Mouse (Mus musculus): ENCODE measurements at regions not wholly inside any gene's neighbourhood (a gene's known extent, or its start where the extent isn't known, plus 50 kb on each side); places are given as distances from the start of the nearest gene placed in this dataset.

- no peak overlapping the region for H3K4me2 ChIP-seq (ENCODE audit: low read length)
- no peaks in the 10 kb centered on the region for H3K27me3 ChIP-seq (ENCODE audit: control insufficient read depth, insufficient read depth, low read length)
- no peak overlapping the region for H3K27ac ChIP-seq (replicated peaks; ENCODE audit: low read depth, low read length)
- H3K9me3 ChIP-seq (ENCODE audit: control insufficient read depth, low read length): no peaks in the 10 kb centered on the region
- H3K4me1 ChIP-seq (ENCODE audit: control insufficient read depth, insufficient read depth, low read length): no peaks in the 10 kb centered on the region
- 83% methylated on average over 1 of the region's 1 CpGs for WGBS
- no peaks in the 10 kb centered on the region for H3K36me3 ChIP-seq (ENCODE audit: control insufficient read depth, insufficient read depth, low read length)
- H3K4me3 ChIP-seq (replicated peaks; ENCODE audit: low read depth, low read length): no peak overlapping the region
- H3K9ac ChIP-seq (replicated peaks; ENCODE audit: low read length): no peak overlapping the region
- DNase-seq: no peak
- no peak for ATAC-seq (ENCODE audit: low FRiP score, low TSS enrichment)
These were observed 65.6 kb downstream of the En1 start for GRCm38 (mm10) chr1:120667776-120668175.

GRCm38 (mm10) chr1:120683532-120684245 lies 81.5 kb downstream of the En1 start:
- Histone ChIP-seq H3K4me2 (ENCODE audit: low read length) (no peak overlapping the region), H3K27ac (replicated peaks; ENCODE audit: low read depth, low read length) (no peak overlapping the region), H3K4me1 (ENCODE audit: control insufficient read depth, insufficient read depth, low read length) (no peaks in the 10 kb centered on the region), H3K4me3 (replicated peaks; ENCODE audit: low read depth, low read length) (no peak overlapping the region), H3K27me3 (ENCODE audit: control insufficient read depth, insufficient read depth, low read length) (no peaks in the 10 kb centered on the region), H3K36me3 (ENCODE audit: control insufficient read depth, insufficient read depth, low read length) (no peaks in the 10 kb centered on the region), H3K9me3 (ENCODE audit: control insufficient read depth, low read length) (no peaks in the 10 kb centered on the region), H3K9ac (replicated peaks; ENCODE audit: low read length) (no peak overlapping the region)
- 71% methylated on average over 11 of the region's 12 CpGs for WGBS
- ATAC-seq (ENCODE audit: low FRiP score, low TSS enrichment): no peak
- DNase-seq: no peak

- Histone ChIP-seq H3K27me3 (ENCODE audit: control insufficient read depth, insufficient read depth, low read length) (no peaks in the 10 kb centered on the region), H3K36me3 (ENCODE audit: control insufficient read depth, insufficient read depth, low read length) (no peaks in the 10 kb centered on the region), H3K4me1 (ENCODE audit: control insufficient read depth, insufficient read depth, low read length) (no peaks in the 10 kb centered on the region), H3K27ac (replicated peaks; ENCODE audit: low read depth, low read length) (no peak overlapping the region), H3K4me3 (replicated peaks; ENCODE audit: low read depth, low read length) (no peak overlapping the region), H3K4me2 (ENCODE audit: low read length) (no peak overlapping the region), H3K9ac (replicated peaks; ENCODE audit: low read length) (no peak overlapping the region), H3K9me3 (ENCODE audit: control insufficient read depth, low read length) (no peaks in the 10 kb centered on the region)
- ATAC-seq (ENCODE audit: low FRiP score, low TSS enrichment): peak; percentile 64; the same call in 1 of the 2 replicates
- peak; percentile 58 for DNase-seq
- WGBS: 41% methylated on average over 6 of the region's 6 CpGs
These were observed 83.5 kb downstream of the En1 start for GRCm38 (mm10) chr1:120685650-120686244.

GRCm38 (mm10) chr1:120691571-120691970 lies 89.4 kb downstream of the En1 start:
- Histone ChIP-seq H3K9me3 (ENCODE audit: control insufficient read depth, low read length) (no peaks in the 10 kb centered on the region), H3K27ac (replicated peaks; ENCODE audit: low read depth, low read length) (no peak overlapping the region), H3K27me3 (ENCODE audit: control insufficient read depth, insufficient read depth, low read length) (no peaks in the 10 kb centered on the region), H3K9ac (replicated peaks; ENCODE audit: low read length) (no peak overlapping the region), H3K4me1 (ENCODE audit: control insufficient read depth, insufficient read depth, low read length) (no peaks in the 10 kb centered on the region), H3K4me2 (ENCODE audit: low read length) (no peak overlapping the region), H3K4me3 (replicated peaks; ENCODE audit: low read depth, low read length) (no peak overlapping the region), H3K36me3 (ENCODE audit: control insufficient read depth, insufficient read depth, low read length) (no peaks in the 10 kb centered on the region)
- no peak for ATAC-seq (ENCODE audit: low FRiP score, low TSS enrichment)
- no peak for DNase-seq
- 90% methylated on average over 2 of the region's 2 CpGs for WGBS

- Histone ChIP-seq H3K9me3 (ENCODE audit: control insufficient read depth, low read length) (peaks cover 5% of the 10 kb centered on the region; the same call in 1 of the 2 replicates), H3K27ac (replicated peaks; ENCODE audit: low read depth, low read length) (no peak overlapping the region), H3K36me3 (ENCODE audit: control insufficient read depth, insufficient read depth, low read length) (no peaks in the 10 kb centered on the region), H3K9ac (replicated peaks; ENCODE audit: low read length) (no peak overlapping the region), H3K27me3 (ENCODE audit: control insufficient read depth, insufficient read depth, low read length) (no peaks in the 10 kb centered on the region), H3K4me1 (ENCODE audit: control insufficient read depth, insufficient read depth, low read length) (no peaks in the 10 kb centered on the region), H3K4me2 (ENCODE audit: low read length) (no peak overlapping the region), H3K4me3 (replicated peaks; ENCODE audit: low read depth, low read length) (no peak overlapping the region)
- DNase-seq (no peak), ATAC-seq (ENCODE audit: low FRiP score, low TSS enrichment) (no peak)
- WGBS: 79% methylated on average over 4 of the region's 4 CpGs
These were observed 96.0 kb downstream of the En1 start for GRCm38 (mm10) chr1:120698189-120698588.

GRCm38 (mm10) chr1:120704201-120704600 lies 102.0 kb downstream of the En1 start:
- no peak overlapping the region for H3K4me2 ChIP-seq (ENCODE audit: low read length)
- no peaks in the 10 kb centered on the region for H3K27me3 ChIP-seq (ENCODE audit: control insufficient read depth, insufficient read depth, low read length)
- no peak overlapping the region for H3K9ac ChIP-seq (replicated peaks; ENCODE audit: low read length)
- H3K4me1 ChIP-seq (ENCODE audit: control insufficient read depth, insufficient read depth, low read length): no peaks in the 10 kb centered on the region
- H3K27ac ChIP-seq (replicated peaks; ENCODE audit: low read depth, low read length): no peak overlapping the region
- WGBS: 57% methylated on average over 5 of the region's 5 CpGs
- ATAC-seq (ENCODE audit: low FRiP score, low TSS enrichment): no peak
- DNase-seq: no peak
- no peak overlapping the region for H3K4me3 ChIP-seq (replicated peaks; ENCODE audit: low read depth, low read length)
- H3K36me3 ChIP-seq (ENCODE audit: control insufficient read depth, insufficient read depth, low read length): no peaks in the 10 kb centered on the region
- H3K9me3 ChIP-seq (ENCODE audit: control insufficient read depth, low read length): no peaks in the 10 kb centered on the region

- 82% methylated on average over 1 of the region's 1 CpGs for WGBS
- DNase-seq: no peak
These were observed 103.8 kb downstream of the En1 start for GRCm38 (mm10) chr1:120706011-120706410.

GRCm38 (mm10) chr1:120708511-120708910 lies 106.3 kb downstream of the En1 start:
- Histone ChIP-seq H3K4me1 (ENCODE audit: control insufficient read depth, insufficient read depth, low read length) (no peaks in the 10 kb centered on the region), H3K9me3 (ENCODE audit: control insufficient read depth, low read length) (no peaks in the 10 kb centered on the region), H3K27me3 (ENCODE audit: control insufficient read depth, insufficient read depth, low read length) (no peaks in the 10 kb centered on the region), H3K27ac (replicated peaks; ENCODE audit: low read depth, low read length) (no peak overlapping the region), H3K4me2 (ENCODE audit: low read length) (no peak overlapping the region), H3K4me3 (replicated peaks; ENCODE audit: low read depth, low read length) (no peak overlapping the region), H3K9ac (replicated peaks; ENCODE audit: low read length) (no peak overlapping the region), H3K36me3 (ENCODE audit: control insufficient read depth, insufficient read depth, low read length) (no peaks in the 10 kb centered on the region)
- ATAC-seq (ENCODE audit: low FRiP score, low TSS enrichment): no peak
- DNase-seq: no peak
- 81% methylated on average over 5 of the region's 5 CpGs for WGBS

More at GRCm38 (mm10) chr1:120706011-120706410, 103.8 kb downstream of the En1 start:
- H3K27me3 ChIP-seq (ENCODE audit: control insufficient read depth, insufficient read depth, low read length): no peaks in the 10 kb centered on the region
- ATAC-seq (ENCODE audit: low FRiP score, low TSS enrichment): no peak
- no peak overlapping the region for H3K4me3 ChIP-seq (replicated peaks; ENCODE audit: low read depth, low read length)
- no peaks in the 10 kb centered on the region for H3K36me3 ChIP-seq (ENCODE audit: control insufficient read depth, insufficient read depth, low read length)
- no peaks in the 10 kb centered on the region for H3K4me1 ChIP-seq (ENCODE audit: control insufficient read depth, insufficient read depth, low read length)
- no peaks in the 10 kb centered on the region for H3K9me3 ChIP-seq (ENCODE audit: control insufficient read depth, low read length)
- H3K9ac ChIP-seq (replicated peaks; ENCODE audit: low read length): no peak overlapping the region
- no peak overlapping the region for H3K4me2 ChIP-seq (ENCODE audit: low read length)
- H3K27ac ChIP-seq (replicated peaks; ENCODE audit: low read depth, low read length): no peak overlapping the region

All from midbrain, embryonic 14.5 days (tissue).